Mouse (Mus musculus) spleen, adult 2 months (tissue): Measurements from ENCODE around the gene Scgb3a1. TPM values are rescaled to one million over a fixed set of nuclear protein-coding genes. Genes with fewer than 3 reads are reported as not detected.
A peak's percentile ranks its signal among the peaks of the same experiment; 100 is the strongest.

Source experiments
- DNase-seq, 2 experiments: peaks; one replicate each; pipeline versions ENCODE4 v3.0.0 to v3.0.0-alpha.2; 2012 to 2021; ENCODE audit warnings: low spot score in 2 of 2, low read depth in 1 of 2
- H3K27ac ChIP-seq: fragments of 200-500 bp; 2 replicates; pipeline ENCODE4 v1.5.1; 2012; ENCODE audit warnings: low read length, inconsistent platforms; ENCODE audit not compliant: insufficient read depth
- H3K27me3 ChIP-seq: fragments of 200-500 bp; 2 replicates; pipeline ENCODE4 v1.6.1; 2012; ENCODE audit warnings: mild to moderate bottlenecking, moderate library complexity, low read length, inconsistent platforms; ENCODE audit not compliant: control insufficient read depth, insufficient read depth
- H3K36me3 ChIP-seq: fragments of 200-500 bp; 2 replicates; pipeline ENCODE4 v1.6.1; 2012; ENCODE audit warnings: mild to moderate bottlenecking, low read length, inconsistent platforms; ENCODE audit not compliant: control insufficient read depth, insufficient read depth
- H3K4me1 ChIP-seq: fragments of 200-500 bp; 2 replicates; pipeline ENCODE4 v1.6.1; 2011; ENCODE audit warnings: inconsistent platforms; ENCODE audit not compliant: control insufficient read depth, insufficient read depth, insufficient read length
- H3K4me3 ChIP-seq: fragments of 200-500 bp; 2 replicates; pipeline ENCODE4 v1.5.1; 2011; ENCODE audit warnings: mild to moderate bottlenecking, inconsistent platforms; ENCODE audit not compliant: insufficient read depth, insufficient read length; ENCODE audit errors: extremely low read depth
- CTCF ChIP-seq: fragments of 200-500 bp; IDR thresholded peaks from 2 replicates; pipeline ENCODE4 v1.5.1; 2011; ENCODE audit warnings: mild to moderate bottlenecking, inconsistent platforms; ENCODE audit not compliant: insufficient read depth, insufficient read length, insufficient replicate concordance; ENCODE audit errors: extremely low read depth
- POLR2A ChIP-seq: fragments of 200-500 bp; IDR thresholded peaks from 2 replicates; pipeline ENCODE4 v1.6.1; 2011; ENCODE audit warnings: low read depth, low read length, inconsistent platforms
- WGBS: fragments of 180-500 bp; shearing (Covaris S2); methylation state at CpG from one replicate; pipeline ENCODE4 v1.1.7; 2018; 5-methylcytosine and 5-hydroxymethylcytosine counted together
- polyA plus RNA-seq: library from polyadenylated mRNA; depleted of rRNA; stranded (reverse); fragments of >200 nt; gene quantifications from 2 replicates; pipeline ENCODE4 v1.2.3, GENCODE M21; 2012

The Scgb3a1 gene
- polyA plus RNA-seq, 1 experiment = 0.28 TPM

DNA sequence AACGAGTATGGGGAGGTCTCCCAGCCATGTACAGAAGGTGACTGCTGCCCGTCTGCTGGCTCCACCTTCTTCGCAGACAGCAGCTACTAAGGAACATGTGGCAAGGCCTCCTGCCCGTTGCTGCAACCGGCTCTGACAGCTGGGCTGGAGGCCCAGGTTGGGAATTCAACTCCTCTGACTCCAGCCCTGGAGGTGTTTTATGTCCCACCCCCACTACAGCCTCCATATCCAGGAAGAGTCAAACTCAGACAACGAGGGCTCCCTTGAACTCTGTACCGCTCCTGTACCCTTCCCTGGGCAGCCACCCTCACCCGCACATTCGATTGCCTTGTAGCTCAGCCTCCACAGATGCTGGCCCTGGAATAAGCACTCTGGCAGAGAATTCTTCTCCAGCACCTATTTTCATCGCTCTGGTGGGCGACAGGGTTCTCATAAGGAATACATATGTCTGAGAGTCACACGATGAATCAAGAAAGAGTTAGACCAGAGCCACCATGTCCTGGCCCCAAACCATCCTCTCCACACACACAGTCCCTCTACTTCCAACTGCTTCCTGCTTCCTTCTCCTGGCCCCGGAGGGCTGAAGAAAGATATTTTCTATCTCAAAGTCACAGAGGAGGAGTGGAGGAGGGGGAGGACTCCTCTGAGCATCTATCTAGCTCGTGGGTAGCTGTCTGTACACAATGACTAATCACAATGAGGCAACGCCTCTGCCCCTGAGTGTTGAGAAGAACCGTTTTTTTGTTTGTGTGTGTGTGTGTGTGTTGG, 12.2 kb upstream of the Scgb3a1 start:
- no peaks in the 10 kb centered on the region for H3K36me3 ChIP-seq
- no peak for DNase-seq
- peaks cover 3% of the 10 kb centered on the region; the same call in 1 of the 2 replicates for H3K4me1 ChIP-seq
- no peak for TF ChIP-seq POLR2A
- no peak for TF ChIP-seq CTCF
- WGBS = 69% methylated on average over 16 of the region's 16 CpGs
- no peak overlapping the region for H3K27ac ChIP-seq
- no peaks in the 10 kb centered on the region for H3K27me3 ChIP-seq
- H3K4me3 ChIP-seq = no peak overlapping the region

GRCm38 (mm10) chr11:49651762-49652322, 11.6 kb upstream of the Scgb3a1 start:
- H3K4me3 ChIP-seq = no peak overlapping the region
- H3K27ac ChIP-seq = no peak overlapping the region
- DNase-seq = no peak
- TF ChIP-seq CTCF = no peak
- no peak for TF ChIP-seq POLR2A
- no peaks in the 10 kb centered on the region for H3K27me3 ChIP-seq
- H3K36me3 ChIP-seq = no peaks in the 10 kb centered on the region
- H3K4me1 ChIP-seq = peaks cover 3% of the 10 kb centered on the region; the same call in 1 of the 2 replicates
- 83% methylated on average over 10 of the region's 10 CpGs for WGBS

- WGBS = 24% methylated on average over 19 of the region's 19 CpGs
- no peak overlapping the region for H3K27ac ChIP-seq
These were observed 10.9 kb upstream of the Scgb3a1 start for GRCm38 (mm10) chr11:49652401-49653078.

GRCm38 (mm10) chr11:49653079-49653408, 10.4 kb upstream of the Scgb3a1 start:
- peaks cover 3% of the 10 kb centered on the region; the same call in 1 of the 2 replicates for H3K4me1 ChIP-seq
- no peaks in the 10 kb centered on the region for H3K36me3 ChIP-seq
- no peaks in the 10 kb centered on the region for H3K27me3 ChIP-seq
- TF ChIP-seq POLR2A (no peak), CTCF (no peak)
- no peak overlapping the region for H3K4me3 ChIP-seq
- no peak for DNase-seq
- H3K27ac ChIP-seq = no peak overlapping the region
- 46% methylated on average over 11 of the region's 11 CpGs for WGBS

More at GRCm38 (mm10) chr11:49652401-49653078, 10.9 kb upstream of the Scgb3a1 start:
- Histone ChIP-seq H3K4me3 (no peak overlapping the region), H3K4me1 (peaks cover 3% of the 10 kb centered on the region; the same call in 1 of the 2 replicates), H3K36me3 (no peaks in the 10 kb centered on the region), H3K27me3 (no peaks in the 10 kb centered on the region)
- peak; percentile 32 to 69 for DNase-seq
- TF ChIP-seq POLR2A = no peak
- TF ChIP-seq CTCF = peak; percentile 64; the same call in 1 of the 2 replicates

DNA sequence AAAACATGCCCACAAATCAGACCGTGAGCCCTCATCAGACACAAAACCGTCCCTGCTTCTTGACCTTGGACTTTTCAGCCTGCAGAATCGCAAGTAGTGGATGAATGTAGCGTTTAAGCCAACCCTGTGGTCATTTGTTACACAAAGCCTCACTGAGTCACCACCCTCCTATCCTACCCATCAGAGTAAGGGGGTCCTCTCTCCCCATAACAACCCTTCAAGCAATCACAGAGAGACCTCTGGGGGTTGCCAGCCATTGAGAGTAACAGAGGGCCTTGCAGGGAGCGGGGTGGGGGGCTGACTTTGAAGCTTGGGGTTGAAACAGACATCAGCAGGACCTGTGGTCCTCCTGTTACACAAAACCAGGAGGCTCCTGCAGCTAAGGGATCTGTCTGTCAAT, 8.8 kb upstream of the Scgb3a1 start:
- WGBS = 87% methylated on average over 5 of the region's 5 CpGs
- no peak for DNase-seq

GRCm38 (mm10) chr11:49655501-49655900, 7.9 kb upstream of the Scgb3a1 start:
- DNase-seq = no peak
- H3K27ac ChIP-seq = no peak overlapping the region
- no peaks in the 10 kb centered on the region for H3K36me3 ChIP-seq
- H3K27me3 ChIP-seq = no peaks in the 10 kb centered on the region
- TF ChIP-seq POLR2A (no peak), CTCF (no peak)
- no peak overlapping the region for H3K4me3 ChIP-seq
- H3K4me1 ChIP-seq = peaks cover 5% of the 10 kb centered on the region; the same call in 1 of the 2 replicates

More for the DNA sequence above, 8.8 kb upstream of the Scgb3a1 start:
- Histone ChIP-seq H3K4me3 (no peak overlapping the region), H3K36me3 (no peaks in the 10 kb centered on the region), H3K27ac (no peak overlapping the region), H3K27me3 (no peaks in the 10 kb centered on the region), H3K4me1 (peaks cover 5% of the 10 kb centered on the region; the same call in 1 of the 2 replicates)
- TF ChIP-seq POLR2A (no peak), CTCF (no peak)

GRCm38 (mm10) chr11:49658065-49658464, 5.3 kb upstream of the Scgb3a1 start:
- no peak for DNase-seq
- no peaks in the 10 kb centered on the region for H3K27me3 ChIP-seq
- no peak for TF ChIP-seq POLR2A
- TF ChIP-seq CTCF = no peak
- no peak overlapping the region for H3K4me3 ChIP-seq
- 80% methylated on average over 4 of the region's 4 CpGs for WGBS
- H3K36me3 ChIP-seq = no peaks in the 10 kb centered on the region
- peaks cover 3% of the 10 kb centered on the region; the same call in 1 of the 2 replicates for H3K4me1 ChIP-seq
- H3K27ac ChIP-seq = no peak overlapping the region
